Mouse (Mus musculus) olfactory bulb, adult 2 months (tissue): ENCODE data around the gene Omd.

Experiments used
- CTCF ChIP-seq: fragments of 200-500 bp; IDR thresholded peaks from 2 replicates; pipeline ENCODE4 v1.5.1; 2012; ENCODE audit warnings: low read depth, mild to moderate bottlenecking, low read length, moderate library complexity; ENCODE audit not compliant: insufficient read depth
- POLR2A ChIP-seq: fragments of 200-500 bp; IDR thresholded peaks from 2 replicates; pipeline ENCODE4 v1.6.1; 2012; ENCODE audit warnings: mild to moderate bottlenecking, low read depth, low read length, moderate library complexity; ENCODE audit not compliant: insufficient read depth

- TF ChIP-seq POLR2A (no peak), CTCF (no peak)
These were observed 25.3 kb upstream of the Omd start for GRCm38 (mm10) chr13:49556924-49557323.
